Mouse (Mus musculus): Measurements from ENCODE around the gene Akap2.

DNA sequence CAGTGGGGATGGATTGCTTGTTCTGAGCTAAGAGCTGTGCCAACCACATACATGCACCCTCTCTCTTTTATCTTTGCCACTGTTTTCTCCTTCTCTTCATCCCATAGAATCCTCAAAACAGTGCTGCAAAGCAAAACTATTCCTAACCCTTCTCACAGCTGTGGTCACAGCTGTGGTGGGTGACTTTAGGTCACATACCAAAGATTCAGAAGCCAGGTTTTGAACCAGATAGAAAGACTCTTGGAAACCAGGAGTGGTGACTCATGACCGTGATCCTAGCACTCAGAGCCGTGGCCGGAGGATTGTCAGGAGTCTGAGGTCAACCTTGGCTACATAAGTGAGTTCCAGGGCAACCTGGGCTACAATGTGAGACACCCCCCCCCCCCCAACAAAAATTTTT lies 51.5 kb downstream of the Akap2 start:
- no peak for TF ChIP-seq CTCF (IDR thresholded peaks at IDR 0.05; ENCODE audit: extremely low read depth, insufficient read depth, low read length)
- no peak for TF ChIP-seq POLR2A (IDR thresholded peaks at IDR 0.05; ENCODE audit: extremely low read depth, insufficient read depth, low read length)

Data from cortical plate, adult 2 months (tissue).